Mouse (Mus musculus) G1E (cell line): Measurements from ENCODE around the gene Ahcyl2. TPM values are rescaled to one million over a fixed set of nuclear protein-coding genes. Genes with fewer than 3 reads are reported as not detected.
A peak's percentile ranks its signal among the peaks of the same experiment; 100 is the strongest.

Source experiments
- ATAC-seq: 2 replicates; pipeline ENCODE4 v1.8.0; 2016; ENCODE audit warnings: mild to moderate bottlenecking; ENCODE audit not compliant: insufficient number of reproducible peaks, poor library complexity, low FRiP score, severe bottlenecking; ENCODE audit errors: extremely low read depth
- DNase-seq: peaks from one replicate; pipeline ENCODE4 v3.0.0; 2012; ENCODE audit warnings: low spot score
- H3K27me3 ChIP-seq: 2 replicates; pipeline ENCODE4 v1.6.1; 2012; ENCODE audit warnings: mild to moderate bottlenecking, low read length, inconsistent platforms; ENCODE audit not compliant: insufficient read depth
- H3K36me3 ChIP-seq: replicated peaks from 2 replicates; pipeline ENCODE3; 2012; ENCODE audit warnings: mild to moderate bottlenecking, inconsistent platforms
- H3K4me1 ChIP-seq: 2 replicates; pipeline ENCODE4 v1.6.1; 2012; ENCODE audit warnings: low read depth, low read length, inconsistent platforms, mixed read lengths; ENCODE audit not compliant: insufficient read depth
- H3K4me3 ChIP-seq: 2 replicates; pipeline ENCODE4 v1.5.1; 2012; ENCODE audit warnings: low read depth, mild to moderate bottlenecking, inconsistent platforms, low read length, moderate library complexity, mixed read lengths
- H3K9me3 ChIP-seq: replicated peaks from 2 replicates; pipeline ENCODE4 v1.6.1; 2012; ENCODE audit warnings: inconsistent platforms
- CTCF ChIP-seq: IDR thresholded peaks from 2 replicates; pipeline ENCODE4 v1.5.1; 2012; ENCODE audit warnings: low read depth, low read length, inconsistent platforms, mixed read lengths
- GATA1 ChIP-seq: IDR thresholded peaks from 2 replicates; pipeline ENCODE4 v1.6.1; 2012; ENCODE audit warnings: borderline replicate concordance, low read length, inconsistent platforms, mixed read lengths
- GATA2 ChIP-seq: IDR thresholded peaks from 2 replicates; pipeline ENCODE4 v1.6.1; 2012; ENCODE audit warnings: low read depth, low read length, inconsistent platforms, borderline replicate concordance
- POLR2AphosphoS5 ChIP-seq: IDR thresholded peaks from 2 replicates; pipeline ENCODE4 v1.6.1; 2012; ENCODE audit warnings: low read depth, low read length, inconsistent platforms; ENCODE audit not compliant: insufficient replicate concordance
- TAL1 ChIP-seq: conservative IDR thresholded peaks from 2 replicates; pipeline ENCODE4 v1.6.1; 2012; ENCODE audit warnings: low read depth, low read length, inconsistent platforms, mixed read lengths
- polyA plus RNA-seq: library from polyadenylated mRNA; stranded (reverse); fragments of >175 nt; gene quantifications from 2 replicates; pipeline ENCODE4 v1.2.3, GENCODE M21; 2012
- total RNA-seq, 2 experiments: library from RNA; stranded (forward) in 1 of 2; stranded (reverse) in 1 of 2; fragments of 200-1000 nt in 1 of 2; fragments of >200 nt in 1 of 2; fragmentation: Nextera tagmentation in 1 of 2; gene quantifications; 2 replicates each; pipeline ENCODE4 v1.2.3; 2014 to 2017

Gene Ahcyl2
- total and polyA plus RNA-seq, 3 experiments = 21.7 to 81.5 (median 45.0) TPM

DNA sequence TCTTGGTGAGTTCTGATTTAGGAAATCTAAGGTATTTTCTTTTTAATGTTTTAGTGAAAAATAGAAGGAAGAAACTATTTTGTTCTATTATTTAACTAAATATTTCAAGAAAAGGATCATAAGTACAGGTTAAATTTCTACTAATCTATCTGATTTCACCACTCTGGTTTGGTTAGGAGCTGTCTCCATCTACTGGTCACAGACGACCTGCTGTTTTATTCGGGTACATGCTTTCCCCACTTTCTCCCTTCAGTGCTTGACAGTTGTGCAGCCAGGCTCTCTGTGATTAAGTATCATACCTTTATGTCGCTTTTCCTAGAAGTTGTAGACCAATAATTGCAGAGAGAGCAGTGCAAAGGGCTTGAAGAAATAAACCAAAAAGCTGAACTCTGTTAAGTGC is 51.5 kb downstream of the Ahcyl2 start:
- H3K36me3 ChIP-seq = peaks cover 33% of the 10 kb centered on the region
- TF ChIP-seq CTCF (0 out of 2 replicates have a peak, but pooled peaks have one; percentile 15), GATA2 (no peak)
- no peak overlapping the region for H3K4me3 ChIP-seq
- DNase-seq (peak; percentile 22), ATAC-seq (no peak)
- peaks cover 7% of the 10 kb centered on the region; the same call in 1 of the 2 replicates for H3K4me1 ChIP-seq
- H3K9me3 ChIP-seq = no peaks in the 10 kb centered on the region
- no peaks in the 10 kb centered on the region for H3K27me3 ChIP-seq

DNA sequence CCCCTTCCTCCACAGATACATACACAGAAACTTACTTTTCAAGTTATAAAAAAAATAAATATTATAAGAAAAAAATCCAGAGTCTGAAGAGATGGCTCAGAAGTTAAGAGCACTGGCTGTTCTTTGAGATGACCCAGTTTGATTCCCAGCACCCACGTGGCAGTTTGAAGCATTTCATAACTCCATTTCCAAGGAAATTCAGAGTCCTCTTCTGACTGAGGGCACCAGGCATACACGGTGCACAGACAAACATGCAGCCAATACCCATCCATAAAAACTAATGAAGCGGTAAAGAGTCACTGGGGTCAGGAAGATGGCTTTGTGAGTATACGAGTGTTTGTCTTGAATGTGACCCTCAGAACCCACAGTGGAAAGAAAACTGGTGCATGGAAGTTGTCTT is 52.5 kb downstream of the Ahcyl2 start:
- peaks cover 7% of the 10 kb centered on the region; the same call in 1 of the 2 replicates for H3K4me1 ChIP-seq
- no peak for TF ChIP-seq CTCF
- no peak for TF ChIP-seq TAL1
- TF ChIP-seq GATA1 = no peak
- no peak for TF ChIP-seq POLR2AphosphoS5
- no peak for TF ChIP-seq GATA2
- no peaks in the 10 kb centered on the region for H3K9me3 ChIP-seq
- H3K4me3 ChIP-seq = no peak overlapping the region
- H3K36me3 ChIP-seq = peaks cover 34% of the 10 kb centered on the region
- ATAC-seq (no peak), DNase-seq (no peak)
- H3K27me3 ChIP-seq = no peaks in the 10 kb centered on the region

- peaks cover 7% of the 10 kb centered on the region; the same call in 1 of the 2 replicates for H3K4me1 ChIP-seq
- ATAC-seq = no peak
These were observed 53.1 kb downstream of the Ahcyl2 start for GRCm38 (mm10) chr6:29820926-29821325.

GRCm38 (mm10) chr6:29821770-29822169 is 54.0 kb downstream of the Ahcyl2 start:
- Histone ChIP-seq H3K36me3 (peaks cover 31% of the 10 kb centered on the region), H3K27me3 (no peaks in the 10 kb centered on the region), H3K4me3 (no peak overlapping the region), H3K9me3 (no peaks in the 10 kb centered on the region), H3K4me1 (peaks cover 7% of the 10 kb centered on the region; the same call in 1 of the 2 replicates)
- ATAC-seq (no peak), DNase-seq (no peak)
- TF ChIP-seq GATA1 = no peak

More at GRCm38 (mm10) chr6:29820926-29821325, 53.1 kb downstream of the Ahcyl2 start:
- Histone ChIP-seq H3K36me3 (peaks cover 32% of the 10 kb centered on the region), H3K4me3 (no peak overlapping the region), H3K27me3 (no peaks in the 10 kb centered on the region), H3K9me3 (no peaks in the 10 kb centered on the region)
- TF ChIP-seq TAL1 (no peak), GATA1 (no peak), CTCF (no peak), POLR2AphosphoS5 (no peak), GATA2 (no peak)
- DNase-seq = no peak

DNA sequence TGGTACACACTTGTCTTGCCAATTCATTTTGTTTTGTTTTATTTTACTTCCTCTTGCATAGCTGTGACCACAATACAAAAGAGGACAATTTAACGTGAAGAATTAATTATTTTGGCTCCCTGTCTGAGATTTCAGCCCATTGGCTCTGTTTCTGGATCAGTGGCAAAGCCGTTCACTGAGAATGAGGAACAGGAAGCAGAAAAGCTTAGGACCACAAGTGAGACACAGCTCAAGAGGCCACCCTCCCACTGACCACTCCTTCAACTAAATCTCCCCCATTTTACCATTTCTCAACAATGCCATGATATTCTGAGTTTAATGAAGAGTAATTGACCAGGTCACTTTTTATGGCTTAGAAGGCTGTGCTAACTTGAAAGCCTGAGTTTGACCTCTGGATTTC is 57.5 kb downstream of the Ahcyl2 start:
- TF ChIP-seq POLR2AphosphoS5 = no peak
- TF ChIP-seq GATA1 = no peak
- no peak for TF ChIP-seq CTCF
- TF ChIP-seq GATA2 = no peak
- TF ChIP-seq TAL1 = no peak
- H3K27me3 ChIP-seq = no peaks in the 10 kb centered on the region
- H3K9me3 ChIP-seq = no peaks in the 10 kb centered on the region
- no peaks in the 10 kb centered on the region for H3K4me1 ChIP-seq
- ATAC-seq (no peak), DNase-seq (no peak)
- H3K36me3 ChIP-seq = peaks cover 25% of the 10 kb centered on the region
- H3K4me3 ChIP-seq = no peak overlapping the region

DNA sequence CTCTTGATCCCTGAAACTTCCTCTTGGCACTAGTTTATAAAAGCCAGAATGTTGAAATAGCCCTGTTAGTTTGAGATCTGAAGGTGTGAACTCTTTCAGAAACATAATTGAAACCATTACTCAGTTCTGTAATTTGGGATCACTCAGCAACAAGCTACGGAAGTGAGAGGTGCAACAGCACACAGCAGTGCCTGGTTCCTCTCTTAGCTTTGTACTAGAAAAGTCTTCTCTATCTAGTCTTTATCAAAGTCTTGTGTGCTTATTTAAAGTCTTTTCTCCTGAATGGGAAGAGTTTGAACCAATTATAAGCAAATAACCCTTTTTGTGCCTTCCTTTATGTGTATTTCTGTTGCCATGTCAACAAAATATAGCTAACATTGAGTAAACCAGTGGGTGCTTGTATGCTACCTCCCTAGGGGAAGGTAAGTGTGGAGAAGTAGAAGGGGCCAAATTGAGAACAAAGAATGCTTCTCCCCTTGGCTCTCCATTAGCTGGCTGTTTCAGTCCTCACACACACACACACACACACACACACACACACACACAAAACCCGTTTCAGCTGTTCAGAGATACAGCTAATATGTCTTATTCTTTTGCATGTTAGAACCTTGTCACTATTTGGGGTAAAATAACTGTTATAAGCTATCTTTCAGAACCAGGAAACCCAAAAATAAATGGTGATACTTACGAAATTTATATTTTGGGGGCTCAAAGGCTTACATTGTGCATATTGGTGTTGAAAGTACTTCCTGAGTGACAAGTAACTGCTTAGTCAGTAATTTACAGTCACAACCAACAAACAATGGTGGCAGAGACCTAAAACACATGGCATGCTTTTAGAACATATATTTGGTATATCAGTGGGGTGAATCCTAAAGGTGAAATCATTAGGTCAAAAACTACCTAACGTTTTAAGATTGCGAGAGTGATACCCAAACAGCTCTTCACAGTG is 59.8 kb downstream of the Ahcyl2 start:
- Histone ChIP-seq H3K36me3 (peaks cover 8% of the 10 kb centered on the region), H3K4me3 (no peak overlapping the region), H3K27me3 (no peaks in the 10 kb centered on the region), H3K4me1 (no peaks in the 10 kb centered on the region), H3K9me3 (no peaks in the 10 kb centered on the region)
- no peak for DNase-seq
- no peak for ATAC-seq
- TF ChIP-seq GATA1 (no peak), GATA2 (no peak), POLR2AphosphoS5 (no peak), TAL1 (no peak), CTCF (no peak)
